Mouse (Mus musculus) spleen, adult 2 months (tissue): Measurements from ENCODE around the gene Klhdc8b. TPM values are rescaled to one million over a fixed set of nuclear protein-coding genes. Genes with fewer than 3 reads are reported as not detected.

Experiments
- DNase-seq, 2 experiments: peaks; one replicate each; pipeline versions ENCODE4 v3.0.0 to v3.0.0-alpha.2; 2012 to 2021; ENCODE audit warnings: low spot score in 2 of 2, low read depth in 1 of 2
- H3K27ac ChIP-seq: fragments of 200-500 bp; 2 replicates; pipeline ENCODE4 v1.5.1; 2012; ENCODE audit warnings: low read length, inconsistent platforms; ENCODE audit not compliant: insufficient read depth
- H3K27me3 ChIP-seq: fragments of 200-500 bp; 2 replicates; pipeline ENCODE4 v1.6.1; 2012; ENCODE audit warnings: mild to moderate bottlenecking, moderate library complexity, low read length, inconsistent platforms; ENCODE audit not compliant: control insufficient read depth, insufficient read depth
- H3K36me3 ChIP-seq: fragments of 200-500 bp; 2 replicates; pipeline ENCODE4 v1.6.1; 2012; ENCODE audit warnings: mild to moderate bottlenecking, low read length, inconsistent platforms; ENCODE audit not compliant: control insufficient read depth, insufficient read depth
- H3K4me1 ChIP-seq: fragments of 200-500 bp; 2 replicates; pipeline ENCODE4 v1.6.1; 2011; ENCODE audit warnings: inconsistent platforms; ENCODE audit not compliant: control insufficient read depth, insufficient read depth, insufficient read length
- H3K4me3 ChIP-seq: fragments of 200-500 bp; 2 replicates; pipeline ENCODE4 v1.5.1; 2011; ENCODE audit warnings: mild to moderate bottlenecking, inconsistent platforms; ENCODE audit not compliant: insufficient read depth, insufficient read length; ENCODE audit errors: extremely low read depth
- CTCF ChIP-seq: fragments of 200-500 bp; IDR thresholded peaks from 2 replicates; pipeline ENCODE4 v1.5.1; 2011; ENCODE audit warnings: mild to moderate bottlenecking, inconsistent platforms; ENCODE audit not compliant: insufficient read depth, insufficient read length, insufficient replicate concordance; ENCODE audit errors: extremely low read depth
- POLR2A ChIP-seq: fragments of 200-500 bp; IDR thresholded peaks from 2 replicates; pipeline ENCODE4 v1.6.1; 2011; ENCODE audit warnings: low read depth, low read length, inconsistent platforms
- WGBS: fragments of 180-500 bp; shearing (Covaris S2); methylation state at CpG from one replicate; pipeline ENCODE4 v1.1.7; 2018; 5-methylcytosine and 5-hydroxymethylcytosine counted together
- polyA plus RNA-seq: library from polyadenylated mRNA; depleted of rRNA; stranded (reverse); fragments of >200 nt; gene quantifications from 2 replicates; pipeline ENCODE4 v1.2.3, GENCODE M21; 2012

Klhdc8b gene
- polyA plus RNA-seq, 1 experiment, result 22.2 TPM

- peaks cover 4% of the 10 kb centered on the region; the same call in 1 of the 2 replicates for H3K36me3 ChIP-seq
- DNase-seq, result no peak
- H3K27ac ChIP-seq, result 0 out of 2 replicates have a peak overlapping the region, but pooled peaks have one; percentile 32
- WGBS, result 75% methylated on average over 4 of the region's 4 CpGs
- H3K4me3 ChIP-seq, result no peak overlapping the region
- TF ChIP-seq CTCF (no peak), POLR2A (no peak)
- H3K4me1 ChIP-seq, result no peaks in the 10 kb centered on the region
- no peaks in the 10 kb centered on the region for H3K27me3 ChIP-seq
Measured at GRCm38 (mm10) chr9:108469845-108470244, 8.5 kb upstream of the Klhdc8b start.

GRCm38 (mm10) chr9:108469430-108469829, 8.0 kb upstream of the Klhdc8b start:
- peaks cover 5% of the 10 kb centered on the region; the same call in 1 of the 2 replicates for H3K36me3 ChIP-seq
- WGBS, result 84% methylated on average over 5 of the region's 5 CpGs

GRCm38 (mm10) chr9:108466219-108466618, 4.8 kb upstream of the Klhdc8b start:
- DNase-seq, result no peak
- H3K27me3 ChIP-seq, result no peaks in the 10 kb centered on the region
- 93% methylated on average over 2 of the region's 2 CpGs for WGBS
- H3K4me3 ChIP-seq, result no peak overlapping the region
- peaks cover 3% of the 10 kb centered on the region; the same call in 1 of the 2 replicates for H3K4me1 ChIP-seq
- H3K36me3 ChIP-seq, result peaks cover 20% of the 10 kb centered on the region
- TF ChIP-seq CTCF, result no peak
- no peak for TF ChIP-seq POLR2A
- H3K27ac ChIP-seq, result no peak overlapping the region

More at GRCm38 (mm10) chr9:108469430-108469829, 8.0 kb upstream of the Klhdc8b start:
- Histone ChIP-seq H3K4me3 (no peak overlapping the region), H3K27me3 (no peaks in the 10 kb centered on the region), H3K4me1 (no peaks in the 10 kb centered on the region), H3K27ac (no peak overlapping the region)
- TF ChIP-seq CTCF (no peak), POLR2A (no peak)
- DNase-seq, result no peak

- 96% methylated on average over 9 of the region's 9 CpGs for WGBS
- no peak overlapping the region for H3K4me3 ChIP-seq
- H3K4me1 ChIP-seq, result peaks cover 7% of the 10 kb centered on the region; the same call in 1 of the 2 replicates
- H3K27ac ChIP-seq, result no peak overlapping the region
- no peak for TF ChIP-seq CTCF
- no peak for TF ChIP-seq POLR2A
- no peaks in the 10 kb centered on the region for H3K27me3 ChIP-seq
- no peak for DNase-seq
- peaks cover 20% of the 10 kb centered on the region for H3K36me3 ChIP-seq
Measured at GRCm38 (mm10) chr9:108463713-108464112, 2.3 kb upstream of the Klhdc8b start.

- H3K27ac ChIP-seq, result no peak overlapping the region
- H3K36me3 ChIP-seq, result peaks cover 20% of the 10 kb centered on the region
- peaks cover 7% of the 10 kb centered on the region; the same call in 1 of the 2 replicates for H3K4me1 ChIP-seq
- no peak for TF ChIP-seq CTCF
- no peak for TF ChIP-seq POLR2A
- no peak overlapping the region for H3K4me3 ChIP-seq
- no peak for DNase-seq
- no peaks in the 10 kb centered on the region for H3K27me3 ChIP-seq
- 92% methylated on average over 10 of the region's 10 CpGs for WGBS
Measured at GRCm38 (mm10) chr9:108462192-108462591, 811 bp upstream of the Klhdc8b start.

GRCm38 (mm10) chr9:108461675-108462074, 294 bp upstream of the Klhdc8b start:
- H3K4me3 ChIP-seq, result no peak overlapping the region
- H3K27ac ChIP-seq, result no peak overlapping the region
- 94% methylated on average over 5 of the region's 5 CpGs for WGBS

GRCm38 (mm10) chr9:108460319-108461178, 832 bp downstream of the Klhdc8b start, which contains the start of gene Ccdc71:
Gene Ccdc71, plus strand, starts transcription at chr9:108460527.
- no peaks in the 10 kb centered on the region for H3K27me3 ChIP-seq
- DNase-seq, result peak; percentile 66 to 78
- H3K27ac ChIP-seq, result peak within 1 kb of the TSS; percentile 71
- WGBS, result 1% methylated on average over 52 of the region's 52 CpGs
- peaks cover 7% of the 10 kb centered on the region; the same call in 1 of the 2 replicates for H3K4me1 ChIP-seq
- TF ChIP-seq POLR2A (peak; percentile 45; the same call in 1 of the 2 replicates), CTCF (no peak)
- peaks cover 20% of the 10 kb centered on the region for H3K36me3 ChIP-seq
- H3K4me3 ChIP-seq, result peak within 1 kb of the TSS; percentile 83

More at GRCm38 (mm10) chr9:108461675-108462074, 294 bp upstream of the Klhdc8b start:
- Histone ChIP-seq H3K4me1 (peaks cover 7% of the 10 kb centered on the region; the same call in 1 of the 2 replicates), H3K27me3 (no peaks in the 10 kb centered on the region), H3K36me3 (peaks cover 20% of the 10 kb centered on the region)
- TF ChIP-seq POLR2A, result no peak
- no peak for TF ChIP-seq CTCF
- no peak for DNase-seq
